Mouse (Mus musculus) kidney, adult 2 months (tissue): ENCODE measurements around the gene Olfr1062. TPM values are rescaled to one million over a fixed set of nuclear protein-coding genes. Genes with fewer than 3 reads are reported as not detected.
"Not testable (repeated sequence)": the region's sequence is repeated elsewhere in the genome, so short reads cannot be mapped to it uniquely, and the experiment has no call there.

Experiments used
- DNase-seq: peaks from one replicate; pipeline ENCODE4 v3.0.0; 2021
- H3K27ac ChIP-seq: fragments of 200-500 bp; 2 replicates; pipeline ENCODE4 v1.5.1; 2012; ENCODE audit warnings: low read depth, low read length, control low read depth, inconsistent platforms; ENCODE audit not compliant: insufficient read depth
- H3K27me3 ChIP-seq: fragments of 200-500 bp; replicated peaks from 2 replicates; pipeline ENCODE4 v1.6.1; 2012; ENCODE audit warnings: mild to moderate bottlenecking, moderate library complexity, low read length, inconsistent platforms; ENCODE audit not compliant: control insufficient read depth, insufficient read depth
- H3K36me3 ChIP-seq: fragments of 200-500 bp; 2 replicates; pipeline ENCODE4 v1.6.1; 2012; ENCODE audit warnings: mild to moderate bottlenecking, moderate library complexity, low read length, inconsistent platforms; ENCODE audit not compliant: control insufficient read depth, insufficient read depth
- H3K4me1 ChIP-seq: fragments of 200-500 bp; 2 replicates; pipeline ENCODE4 v1.6.1; 2011; ENCODE audit warnings: low read length; ENCODE audit not compliant: control insufficient read depth, insufficient read depth
- H3K4me3 ChIP-seq: fragments of 200-500 bp; 2 replicates; pipeline ENCODE4 v1.5.1; 2011; ENCODE audit warnings: mild to moderate bottlenecking, low read depth, low read length, control low read depth; ENCODE audit not compliant: insufficient read depth
- CTCF ChIP-seq: fragments of 200-500 bp; conservative IDR thresholded peaks from 2 replicates; pipeline ENCODE4 v1.5.1; 2011; ENCODE audit warnings: low read depth, mild to moderate bottlenecking, control low read depth, low read length, moderate library complexity, mixed read lengths; ENCODE audit not compliant: insufficient read depth, insufficient read length
- POLR2A ChIP-seq: fragments of 200-500 bp; IDR thresholded peaks from one replicate; pipeline ENCODE4 v1.6.1; 2011; ENCODE audit warnings: low read depth, low read length, control low read depth
- WGBS: fragments of 180-500 bp; shearing (Covaris S2); methylation state at CpG from one replicate; pipeline ENCODE4 v1.1.7; 2018; 5-methylcytosine and 5-hydroxymethylcytosine counted together
- polyA plus RNA-seq: library from polyadenylated mRNA; depleted of rRNA; stranded (reverse); fragments of >200 nt; gene quantifications from 2 replicates; pipeline ENCODE4 v1.2.3, GENCODE M21; 2012; rRNA removed

The Olfr1062 gene
- not detected in 2 replicates for polyA plus RNA-seq

- H3K4me1 ChIP-seq, H3K4me3 ChIP-seq, H3K27ac ChIP-seq, H3K36me3 ChIP-seq, DNase-seq, H3K27me3 ChIP-seq: not testable (repeated sequence)
Measured at GRCm38 (mm10) chr2:86426649-86427048, at the start of gene Olfr1062. TSS of gene Olfr1062 (minus strand) at chr2:86426749.

GRCm38 (mm10) chr2:86464442-86465109 lies 38.0 kb upstream of the Olfr1062 start:
- H3K27me3 ChIP-seq: no peaks in the 10 kb centered on the region
- peak; percentile 27 for DNase-seq
- H3K4me3 ChIP-seq: no peak overlapping the region
- TF ChIP-seq POLR2A (no peak), CTCF (peak; percentile 59)
- H3K27ac ChIP-seq: no peak overlapping the region
- no peaks in the 10 kb centered on the region for H3K4me1 ChIP-seq
- 32% methylated on average over 10 of the region's 10 CpGs for WGBS
- no peaks in the 10 kb centered on the region for H3K36me3 ChIP-seq

GRCm38 (mm10) chr2:86460434-86460833 lies 33.9 kb upstream of the Olfr1062 start:
- TF ChIP-seq CTCF (no peak), POLR2A (no peak)
- H3K4me1 ChIP-seq: no peaks in the 10 kb centered on the region
- H3K27me3 ChIP-seq: no peaks in the 10 kb centered on the region
- H3K4me3 ChIP-seq: no peak overlapping the region
- no peaks in the 10 kb centered on the region for H3K36me3 ChIP-seq
- 76% methylated on average over 1 of the region's 1 CpGs for WGBS
- no peak for DNase-seq
- H3K27ac ChIP-seq: no peak overlapping the region

GRCm38 (mm10) chr2:86456169-86456568 lies 29.6 kb upstream of the Olfr1062 start, which contains the start of gene Olfr1066:
TSS of gene Olfr1066 (minus strand) at chr2:86456269.
- Histone ChIP-seq H3K27ac (no peak within 1 kb of the TSS), H3K27me3 (no peaks in the 10 kb centered on the region), H3K4me1 (no peaks in the 10 kb centered on the region), H3K36me3 (no peaks in the 10 kb centered on the region), H3K4me3 (no peak within 1 kb of the TSS)
- 85% methylated on average over 1 of the region's 1 CpGs for WGBS
- DNase-seq: no peak
- no peak for TF ChIP-seq CTCF
- no peak for TF ChIP-seq POLR2A

GRCm38 (mm10) chr2:86450491-86450890 lies 23.9 kb upstream of the Olfr1062 start, which contains the start of gene Olfr1065:
TSS of gene Olfr1065 (minus strand) at chr2:86450591.
- not testable (repeated sequence) for H3K4me1 ChIP-seq, DNase-seq, H3K4me3 ChIP-seq, H3K27me3 ChIP-seq, H3K27ac ChIP-seq, H3K36me3 ChIP-seq
- WGBS: 67% methylated on average over 1 of the region's 1 CpGs

GRCm38 (mm10) chr2:86442101-86442500 lies 15.6 kb upstream of the Olfr1062 start:
- not testable (repeated sequence) for DNase-seq, H3K4me1 ChIP-seq, H3K36me3 ChIP-seq, H3K4me3 ChIP-seq, H3K27me3 ChIP-seq, H3K27ac ChIP-seq
- 59% methylated on average over 1 of the region's 1 CpGs for WGBS

GRCm38 (mm10) chr2:86428511-86428910 lies 2.0 kb upstream of the Olfr1062 start:
- not testable (repeated sequence) for H3K36me3 ChIP-seq, H3K27ac ChIP-seq, H3K4me1 ChIP-seq, H3K4me3 ChIP-seq, DNase-seq, H3K27me3 ChIP-seq
- 88% methylated on average over 8 of the region's 8 CpGs for WGBS

GRCm38 (mm10) chr2:86413950-86414349 lies 12.6 kb downstream of the Olfr1062 start, which contains the start of gene Olfr1061:
TSS of gene Olfr1061 (minus strand) at chr2:86414050.
- DNase-seq: no peak
- Histone ChIP-seq H3K4me3 (no peak within 1 kb of the TSS), H3K36me3 (no peaks in the 10 kb centered on the region), H3K27ac (no peak within 1 kb of the TSS), H3K4me1 (no peaks in the 10 kb centered on the region), H3K27me3 (no peaks in the 10 kb centered on the region)
- no peak for TF ChIP-seq CTCF
- WGBS: 74% methylated on average over 1 of the region's 1 CpGs
